Mouse (Mus musculus) small intestine, adult 2 months (tissue): ENCODE results near the gene Podxl. TPM values are rescaled to one million over a fixed set of nuclear protein-coding genes. Genes with fewer than 3 reads are reported as not detected.

ENCODE experiments used
- H3K27ac ChIP-seq: fragments of 200-500 bp; 2 replicates; pipeline ENCODE4 v1.5.1; 2012; ENCODE audit warnings: low read depth, low read length, control low read depth, inconsistent platforms; ENCODE audit not compliant: insufficient read depth
- H3K27me3 ChIP-seq: fragments of 200-500 bp; 2 replicates; pipeline ENCODE4 v1.6.1; 2012; ENCODE audit warnings: mild to moderate bottlenecking, moderate library complexity, low read length, inconsistent platforms; ENCODE audit not compliant: control insufficient read depth, insufficient read depth
- H3K36me3 ChIP-seq: fragments of 200-500 bp; 2 replicates; pipeline ENCODE4 v1.6.1; 2012; ENCODE audit warnings: mild to moderate bottlenecking, low read length, control low read depth, inconsistent platforms; ENCODE audit not compliant: control insufficient read depth, insufficient read depth
- H3K4me1 ChIP-seq: fragments of 200-500 bp; 2 replicates; pipeline ENCODE4 v1.6.1; 2012; ENCODE audit warnings: low read length, inconsistent platforms, mixed read lengths; ENCODE audit not compliant: control insufficient read depth, insufficient read depth, insufficient read length
- H3K4me3 ChIP-seq: fragments of 200-500 bp; 2 replicates; pipeline ENCODE4 v1.5.1; 2012; ENCODE audit warnings: low read depth, mild to moderate bottlenecking, control low read depth, inconsistent platforms, low read length, moderate library complexity
- CTCF ChIP-seq: fragments of 200-500 bp; IDR thresholded peaks from 2 replicates; pipeline ENCODE4 v1.5.1; 2012; ENCODE audit warnings: low read depth, mild to moderate bottlenecking, control low read depth, inconsistent platforms, low read length, moderate library complexity, mixed read lengths; ENCODE audit not compliant: insufficient replicate concordance, insufficient read length; ENCODE audit errors: extremely low read depth
- POLR2A ChIP-seq: fragments of 200-500 bp; IDR thresholded peaks from 2 replicates; pipeline ENCODE4 v1.6.1; 2012; ENCODE audit warnings: low read depth, mild to moderate bottlenecking, control low read depth, inconsistent platforms, low read length, moderate library complexity
- WGBS: fragments of 180-500 bp; shearing (Covaris S2); methylation state at CpG from one replicate; pipeline ENCODE4 v1.1.7; 2018; 5-methylcytosine and 5-hydroxymethylcytosine counted together
- polyA plus RNA-seq: library from polyadenylated mRNA; depleted of rRNA; stranded (reverse); fragments of >200 nt; gene quantifications from 2 replicates; pipeline ENCODE4 v1.2.3, GENCODE M21; 2012

Gene Podxl
- polyA plus RNA-seq, 1 experiment, result 17.0 TPM

DNA sequence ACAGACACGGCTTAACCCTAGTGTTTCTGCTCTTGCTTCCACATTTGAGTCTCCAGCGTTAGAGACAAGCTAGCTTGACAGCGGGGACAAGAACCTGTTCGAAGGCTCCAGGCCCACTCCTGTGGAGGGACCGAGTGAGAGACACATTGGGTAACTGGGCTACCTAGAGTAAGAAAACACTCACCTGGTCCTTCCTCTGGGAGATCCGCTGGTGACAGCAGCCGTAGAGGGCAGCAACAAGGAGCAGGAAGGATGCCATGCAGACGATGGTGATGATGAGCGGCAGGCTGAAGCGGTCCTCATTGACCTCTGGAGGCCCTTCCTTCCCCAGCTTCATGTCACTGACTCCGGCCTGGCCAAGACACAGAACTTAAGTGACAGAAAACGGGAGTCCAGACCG, 39.7 kb downstream of the Podxl start:
- 86% methylated on average over 13 of the region's 13 CpGs for WGBS
- H3K27me3 ChIP-seq, result no peaks in the 10 kb centered on the region
- no peak for TF ChIP-seq POLR2A
- TF ChIP-seq CTCF, result no peak
- no peaks in the 10 kb centered on the region for H3K36me3 ChIP-seq
- H3K27ac ChIP-seq, result no peak overlapping the region
- H3K4me3 ChIP-seq, result no peak overlapping the region
- H3K4me1 ChIP-seq, result no peaks in the 10 kb centered on the region

DNA sequence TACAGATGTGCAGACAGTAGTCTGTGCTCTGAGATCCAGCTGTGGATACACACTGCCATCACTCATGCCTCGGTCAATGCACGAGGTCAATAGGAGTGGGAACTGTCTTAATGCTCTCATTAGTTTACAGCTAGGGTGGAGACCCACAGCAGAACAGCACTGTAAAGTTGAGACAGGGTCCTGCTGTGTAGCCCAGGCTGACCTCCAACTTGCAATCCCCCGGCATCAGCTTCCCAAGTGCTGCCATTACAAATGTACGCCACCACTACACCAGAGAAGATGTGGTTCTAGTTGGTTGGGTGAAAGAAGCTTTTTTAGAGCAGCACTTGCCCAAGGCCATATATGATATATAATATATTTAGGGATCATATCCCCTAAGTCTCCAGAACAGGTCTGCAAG, 40.1 kb downstream of the Podxl start:
- no peak overlapping the region for H3K4me3 ChIP-seq
- TF ChIP-seq CTCF, result no peak
- no peak overlapping the region for H3K27ac ChIP-seq
- H3K27me3 ChIP-seq, result no peaks in the 10 kb centered on the region
- H3K36me3 ChIP-seq, result no peaks in the 10 kb centered on the region
- WGBS, result 87% methylated on average over 4 of the region's 4 CpGs
- H3K4me1 ChIP-seq, result no peaks in the 10 kb centered on the region

DNA sequence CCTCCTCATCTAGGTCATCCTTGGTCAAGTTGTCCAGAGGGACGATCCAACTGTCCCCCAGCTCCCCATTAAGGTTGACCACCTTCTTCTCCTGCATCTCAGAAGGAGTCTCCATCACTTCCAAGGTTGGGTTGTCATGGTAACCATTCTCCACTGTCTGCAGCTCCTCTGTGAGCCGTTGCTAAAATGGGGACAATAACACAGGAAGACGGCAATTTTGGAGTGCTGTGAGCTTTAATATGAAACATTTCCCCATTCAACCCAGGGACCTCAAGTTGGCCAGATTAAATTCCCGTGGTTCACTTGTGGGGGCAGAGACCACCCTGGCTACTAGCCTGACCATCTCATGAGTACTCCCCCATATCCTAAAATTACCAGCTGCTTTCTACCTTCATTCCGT, 40.7 kb downstream of the Podxl start:
- H3K27me3 ChIP-seq, result no peaks in the 10 kb centered on the region
- no peak overlapping the region for H3K4me3 ChIP-seq
- WGBS, result 77% methylated on average over 5 of the region's 5 CpGs
- no peak for TF ChIP-seq CTCF
- TF ChIP-seq POLR2A, result no peak
- no peaks in the 10 kb centered on the region for H3K4me1 ChIP-seq
- no peaks in the 10 kb centered on the region for H3K36me3 ChIP-seq
- no peak overlapping the region for H3K27ac ChIP-seq

DNA sequence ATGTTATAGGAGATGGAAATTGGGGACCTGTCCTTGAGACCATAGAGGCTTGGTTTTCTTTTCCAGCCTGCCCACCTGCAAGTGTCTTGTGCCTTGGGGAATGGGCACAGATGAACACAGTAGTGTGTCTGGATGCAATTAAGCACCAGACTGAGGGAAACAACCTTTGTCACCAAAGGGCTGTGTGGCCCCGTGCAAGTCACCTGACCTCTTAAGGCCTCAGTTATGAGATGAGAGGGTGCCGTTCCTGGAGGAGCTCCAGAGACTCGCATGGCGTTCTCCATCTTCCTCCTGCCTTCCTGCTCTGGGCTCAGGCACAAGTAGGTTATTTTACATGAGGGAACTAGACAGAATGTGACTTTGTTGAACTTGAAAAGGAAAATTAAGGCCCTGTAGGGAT, 41.3 kb downstream of the Podxl start:
- no peak overlapping the region for H3K27ac ChIP-seq
- no peaks in the 10 kb centered on the region; the same call in 1 of the 2 replicates for H3K36me3 ChIP-seq
- WGBS, result 24% methylated on average over 4 of the region's 4 CpGs
- no peaks in the 10 kb centered on the region for H3K27me3 ChIP-seq
- H3K4me3 ChIP-seq, result no peak overlapping the region
- no peak for TF ChIP-seq CTCF
- TF ChIP-seq POLR2A, result no peak
- H3K4me1 ChIP-seq, result no peaks in the 10 kb centered on the region

DNA sequence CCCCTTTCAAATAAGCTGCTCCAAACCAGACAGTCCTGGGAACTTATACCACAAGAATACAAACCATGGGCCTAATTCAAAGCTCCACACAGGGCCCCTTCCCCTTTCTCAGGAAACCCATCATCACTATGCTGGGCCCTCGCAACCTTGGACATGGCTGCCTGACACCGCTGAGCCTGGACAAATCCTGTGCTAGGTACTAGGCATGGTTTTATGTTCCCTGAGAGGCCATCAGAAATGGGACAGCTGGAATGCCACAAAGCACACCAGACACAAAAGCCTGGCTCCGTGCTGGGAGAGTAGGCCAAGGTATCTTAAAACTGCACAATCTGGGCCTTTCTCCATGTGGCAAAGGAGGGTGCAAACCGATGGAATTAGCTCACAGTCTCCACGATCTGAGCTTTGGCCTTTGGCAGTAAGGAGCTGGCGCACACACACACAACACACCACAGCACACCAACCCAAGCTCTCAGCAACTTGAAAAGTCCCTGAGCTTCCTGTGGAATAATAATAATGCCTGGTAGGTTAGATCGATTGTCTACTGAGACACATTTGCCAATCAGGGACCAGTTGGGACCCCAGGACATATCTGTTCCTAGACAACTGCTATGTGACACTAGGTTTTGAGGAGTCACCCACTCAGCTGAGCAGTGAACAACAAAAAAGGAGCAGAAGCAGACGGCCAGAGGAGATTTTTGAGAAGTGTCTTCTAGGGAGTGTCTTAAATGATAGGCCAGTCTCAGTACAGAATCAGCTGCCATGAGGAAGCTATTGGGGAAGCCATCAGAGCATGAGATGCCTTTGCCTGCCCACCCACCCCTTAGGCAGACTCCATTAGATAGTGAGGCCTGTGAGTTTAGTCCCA, 42.1 kb downstream of the Podxl start:
- WGBS, result 74% methylated on average over 8 of the region's 8 CpGs
- Histone ChIP-seq H3K36me3 (peaks cover 2% of the 10 kb centered on the region; the same call in 1 of the 2 replicates), H3K27me3 (no peaks in the 10 kb centered on the region), H3K4me3 (no peak overlapping the region), H3K4me1 (no peaks in the 10 kb centered on the region), H3K27ac (no peak overlapping the region)
- TF ChIP-seq CTCF, result no peak

DNA sequence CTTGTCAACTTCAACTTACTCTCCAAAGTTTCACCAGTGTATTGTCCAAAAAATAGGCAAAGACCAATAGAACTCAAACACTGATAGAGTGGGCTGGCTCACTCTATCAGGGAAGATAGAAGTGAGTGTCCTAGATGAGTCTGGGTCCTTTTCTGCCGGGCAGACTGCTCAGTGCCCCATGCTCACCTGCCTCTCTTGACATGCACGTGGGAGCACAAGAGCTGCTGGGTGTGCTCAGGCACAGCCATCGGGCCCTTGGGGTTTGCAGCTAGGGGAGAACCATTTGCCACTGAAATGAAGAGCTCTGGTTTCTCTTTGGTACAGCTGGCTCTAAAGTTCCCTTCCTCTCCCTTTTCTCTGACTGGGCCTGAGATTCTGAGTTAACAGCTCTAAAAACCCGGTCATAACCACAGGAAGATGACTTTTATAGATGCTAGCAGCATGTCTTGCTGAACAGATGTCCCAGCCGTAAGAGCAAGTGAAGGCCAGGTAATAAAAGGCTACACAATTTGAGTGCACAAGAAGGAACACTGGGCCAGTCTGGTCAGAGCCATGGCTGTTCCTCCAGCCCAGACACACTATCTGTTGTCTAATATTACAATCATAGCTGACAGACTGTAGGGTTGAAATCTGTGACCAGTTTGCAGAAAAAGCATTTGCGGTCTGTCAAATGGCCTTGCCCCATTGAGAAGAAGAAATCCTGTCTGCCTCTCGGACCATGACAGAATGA, 43.1 kb downstream of the Podxl start:
- Histone ChIP-seq H3K4me3 (no peak overlapping the region), H3K4me1 (no peaks in the 10 kb centered on the region), H3K27ac (no peak overlapping the region), H3K27me3 (no peaks in the 10 kb centered on the region), H3K36me3 (peaks cover 2% of the 10 kb centered on the region; the same call in 1 of the 2 replicates)
- 63% methylated on average over 7 of the region's 7 CpGs for WGBS
- TF ChIP-seq POLR2A (no peak), CTCF (no peak)

DNA sequence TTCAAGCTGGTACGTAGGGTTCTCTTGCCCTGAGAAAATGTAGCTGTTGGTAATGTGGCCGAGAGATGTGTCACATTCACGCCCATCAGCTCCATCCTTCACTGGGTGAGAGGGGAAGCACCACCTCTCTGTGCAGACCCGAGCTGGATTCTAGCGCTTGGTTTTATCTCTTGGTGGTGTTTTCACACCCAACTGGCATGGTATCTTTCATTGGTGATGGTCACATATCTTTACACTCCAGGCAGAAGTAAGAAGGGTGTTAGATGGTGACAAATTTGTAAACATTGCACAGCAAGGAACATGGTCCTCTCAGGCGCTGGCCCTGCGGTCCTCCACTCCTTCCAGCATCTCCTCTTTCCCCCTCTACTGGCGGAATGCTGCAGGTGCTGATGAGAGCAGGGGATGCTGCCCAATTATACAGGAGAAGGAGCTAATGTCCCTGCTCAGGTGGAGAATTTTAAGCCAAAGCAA, 44.7 kb downstream of the Podxl start:
- H3K27ac ChIP-seq, result peak overlapping the region; percentile 11; the same call in 1 of the 2 replicates
- H3K4me1 ChIP-seq, result no peaks in the 10 kb centered on the region
- TF ChIP-seq POLR2A (no peak), CTCF (peak; percentile 30; the same call in 1 of the 2 replicates)
- H3K36me3 ChIP-seq, result peaks cover 8% of the 10 kb centered on the region
- no peaks in the 10 kb centered on the region for H3K27me3 ChIP-seq
- 75% methylated on average over 8 of the region's 8 CpGs for WGBS
- no peak overlapping the region for H3K4me3 ChIP-seq
